Mouse (Mus musculus): Measurements from ENCODE around the gene Mylk.

GRCm38 (mm10) chr16:34807768-34808275 is 62.8 kb downstream of the Mylk start:
- no peak for TF ChIP-seq CTCF (IDR thresholded peaks at IDR 0.05; ENCODE audit: extremely low read depth, insufficient read length, insufficient replicate concordance, low read depth, low read length)
- no peak for TF ChIP-seq POLR2A (IDR thresholded peaks at IDR 0.05; ENCODE audit: low read depth, low read length)

Measured in small intestine, adult 2 months (tissue).